Mouse (Mus musculus) fat pad, adult 2 months (tissue): ENCODE measurements around the gene Opcml.

ENCODE experiments used
- DNase-seq: peaks from one replicate; pipeline ENCODE4 v3.0.0-alpha.2; 2011; ENCODE audit warnings: low read depth, low spot score; ENCODE audit errors: extremely low read depth

The Opcml gene

GRCm38 (mm10) chr9:27790725-27791638 is at the start of gene Opcml:
Gene Opcml, plus strand, starts transcription at chr9:27790775.
- no peak for DNase-seq

- no peak for DNase-seq
These were observed 31.9 kb upstream of the Opcml start for GRCm38 (mm10) chr9:27758709-27759108.

GRCm38 (mm10) chr9:27761196-27761595 is 29.4 kb upstream of the Opcml start:
- DNase-seq: no peak

GRCm38 (mm10) chr9:27766446-27766845 is 24.1 kb upstream of the Opcml start:
- no peak for DNase-seq

GRCm38 (mm10) chr9:27767196-27767900 is 23.2 kb upstream of the Opcml start:
- no peak for DNase-seq

GRCm38 (mm10) chr9:27768788-27769187 is 21.8 kb upstream of the Opcml start:
- DNase-seq: no peak

- no peak for DNase-seq
These were observed 9.1 kb upstream of the Opcml start for GRCm38 (mm10) chr9:27781291-27781993.

- DNase-seq: no peak
These were observed 8.6 kb upstream of the Opcml start for GRCm38 (mm10) chr9:27781994-27782337.

GRCm38 (mm10) chr9:27791639-27791966 is 1.0 kb downstream of the Opcml start:
- DNase-seq: no peak

GRCm38 (mm10) chr9:27792226-27792625 is 1.7 kb downstream of the Opcml start:
- DNase-seq: no peak

- no peak for DNase-seq
These were observed 2.4 kb downstream of the Opcml start for GRCm38 (mm10) chr9:27792994-27793393.

- DNase-seq: no peak
These were observed 6.0 kb downstream of the Opcml start for GRCm38 (mm10) chr9:27796535-27796934.

- no peak for DNase-seq
These were observed 10.4 kb downstream of the Opcml start for GRCm38 (mm10) chr9:27800992-27801391.

GRCm38 (mm10) chr9:27801807-27802206 is 11.2 kb downstream of the Opcml start:
- DNase-seq: no peak

- no peak for DNase-seq
These were observed 11.8 kb downstream of the Opcml start for GRCm38 (mm10) chr9:27802379-27802778.

GRCm38 (mm10) chr9:27804461-27804860 is 13.9 kb downstream of the Opcml start:
- DNase-seq: no peak

GRCm38 (mm10) chr9:27809741-27810140 is 19.2 kb downstream of the Opcml start:
- no peak for DNase-seq

GRCm38 (mm10) chr9:27813207-27813790 is 22.7 kb downstream of the Opcml start:
- DNase-seq: no peak

GRCm38 (mm10) chr9:27814161-27814560 is 23.6 kb downstream of the Opcml start:
- DNase-seq: no peak

GRCm38 (mm10) chr9:27821197-27821596 is 30.6 kb downstream of the Opcml start:
- no peak for DNase-seq

- no peak for DNase-seq
These were observed 32.1 kb downstream of the Opcml start for GRCm38 (mm10) chr9:27822681-27823080.
